Mouse (Mus musculus) stomach, embryonic 15.5 days (tissue): ENCODE results near the gene Slc37a1. TPM values are rescaled to one million over a fixed set of nuclear protein-coding genes. Genes with fewer than 3 reads are reported as not detected.
"Not testable (repeated sequence)": the region's sequence is repeated elsewhere in the genome, so short reads cannot be mapped to it uniquely, and the experiment has no call there.

Experiments
- ATAC-seq: fragments of 200-750 bp; cut with Nextera tagmentation; 2 replicates; pipeline ENCODE4 v1.8.0; 2017; ENCODE audit warnings: low read depth, moderate number of reproducible peaks, moderate TSS enrichment; ENCODE audit not compliant: insufficient read depth, low FRiP score
- H3K27ac ChIP-seq: fragments of 300-500 bp; sonication (generic); 2 replicates; pipeline ENCODE4 v1.5.1; 2015; ENCODE audit warnings: mild to moderate bottlenecking, inconsistent platforms
- H3K27me3 ChIP-seq: fragments of 300-500 bp; sonication (generic); replicated peaks from 2 replicates; pipeline ENCODE4 v1.6.1; 2015; ENCODE audit warnings: inconsistent platforms
- H3K36me3 ChIP-seq: fragments of 300-500 bp; sonication (generic); 2 replicates; pipeline ENCODE4 v1.6.1; 2015; ENCODE audit warnings: inconsistent platforms
- H3K4me1 ChIP-seq: fragments of 300-500 bp; sonication (generic); 2 replicates; pipeline ENCODE4 v1.6.1; 2015; ENCODE audit warnings: inconsistent platforms
- H3K4me2 ChIP-seq: fragments of 300-500 bp; sonication (generic); 2 replicates; pipeline ENCODE4 v1.6.1; 2015; ENCODE audit warnings: mild to moderate bottlenecking, inconsistent platforms
- H3K4me3 ChIP-seq: fragments of 300-500 bp; sonication (generic); replicated peaks from 2 replicates; pipeline ENCODE4 v1.5.1; 2015; ENCODE audit warnings: inconsistent platforms
- H3K9ac ChIP-seq: fragments of 300-500 bp; sonication (generic); 2 replicates; pipeline ENCODE4 v1.6.1; 2015; ENCODE audit warnings: inconsistent platforms
- H3K9me3 ChIP-seq: fragments of 300-500 bp; sonication (generic); 2 replicates; pipeline ENCODE4 v1.6.1; 2016; ENCODE audit warnings: inconsistent platforms
- WGBS: fragments of 180-500 bp; shearing (Covaris S2); methylation state at CpG from one replicate; pipeline ENCODE4 v1.1.7; 2015; 5-methylcytosine and 5-hydroxymethylcytosine counted together
- polyA plus RNA-seq: library from polyadenylated mRNA; unstranded; fragments of >200 nt; fragmentation: Nextera tagmentation; extraction: Ambion mirVana; gene quantifications from 2 replicates; pipeline ENCODE4 v1.2.1, GENCODE M21; 2015

Gene Slc37a1
- polyA plus RNA-seq, 1 experiment from 2014 or later: 14.9 TPM

DNA sequence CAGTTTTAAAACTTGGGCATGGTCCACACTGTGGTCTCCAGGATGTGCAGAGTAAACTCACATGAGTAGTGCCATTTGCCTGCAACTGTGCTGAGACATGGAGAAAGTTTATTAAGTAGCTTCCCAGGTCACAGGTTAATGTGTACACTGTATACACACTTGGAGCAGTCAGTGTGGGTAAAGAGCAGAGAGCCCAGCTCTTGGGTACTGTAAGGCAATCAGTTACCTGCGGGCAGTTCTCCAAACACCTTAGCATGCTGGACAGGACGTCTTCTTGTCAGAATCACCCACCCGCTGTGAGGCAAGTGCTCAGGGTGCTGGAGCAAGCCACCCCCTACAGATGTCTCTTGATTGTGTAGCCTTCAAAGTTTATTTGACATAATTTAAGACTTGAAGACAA, 58.2 kb downstream of the Slc37a1 start:
- Histone ChIP-seq H3K4me3 (no peak overlapping the region), H3K4me2 (no peak overlapping the region), H3K9me3 (no peaks in the 10 kb centered on the region), H3K36me3 (no peaks in the 10 kb centered on the region), H3K27me3 (no peaks in the 10 kb centered on the region), H3K27ac (no peak overlapping the region), H3K4me1 (0 out of 2 replicates have a peak, but pooled peaks cover 3% of the 10 kb centered on the region), H3K9ac (no peak overlapping the region)
- 62% methylated on average over 3 of the region's 3 CpGs for WGBS
- no peak for ATAC-seq

DNA sequence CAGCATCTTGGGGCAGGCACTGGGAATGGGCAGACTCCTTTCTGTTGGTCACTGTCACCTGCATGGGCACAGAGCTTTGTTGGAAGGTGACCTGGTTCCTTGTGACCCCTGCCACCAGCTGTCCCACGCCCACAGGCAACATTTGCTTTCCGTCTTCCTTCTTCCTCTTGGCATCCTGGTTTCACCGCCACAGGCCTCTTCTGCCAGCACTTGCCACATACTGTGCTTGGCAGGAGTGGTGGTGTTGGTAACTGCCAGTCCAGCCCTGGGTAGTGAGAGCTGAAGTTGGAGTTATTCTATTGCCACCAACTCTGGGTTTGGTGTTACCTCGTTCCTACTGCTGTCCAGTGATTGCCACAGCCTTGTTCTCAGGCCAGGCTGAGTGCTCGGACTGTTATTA, 61.5 kb downstream of the Slc37a1 start:
- Histone ChIP-seq H3K36me3 (no peaks in the 10 kb centered on the region), H3K27ac (no peak overlapping the region), H3K4me1 (0 out of 2 replicates have a peak, but pooled peaks cover 3% of the 10 kb centered on the region), H3K4me2 (no peak overlapping the region), H3K27me3 (no peaks in the 10 kb centered on the region), H3K9ac (no peak overlapping the region), H3K4me3 (no peak overlapping the region), H3K9me3 (no peaks in the 10 kb centered on the region)
- WGBS: 89% methylated on average over 5 of the region's 5 CpGs
- ATAC-seq: no peak

DNA sequence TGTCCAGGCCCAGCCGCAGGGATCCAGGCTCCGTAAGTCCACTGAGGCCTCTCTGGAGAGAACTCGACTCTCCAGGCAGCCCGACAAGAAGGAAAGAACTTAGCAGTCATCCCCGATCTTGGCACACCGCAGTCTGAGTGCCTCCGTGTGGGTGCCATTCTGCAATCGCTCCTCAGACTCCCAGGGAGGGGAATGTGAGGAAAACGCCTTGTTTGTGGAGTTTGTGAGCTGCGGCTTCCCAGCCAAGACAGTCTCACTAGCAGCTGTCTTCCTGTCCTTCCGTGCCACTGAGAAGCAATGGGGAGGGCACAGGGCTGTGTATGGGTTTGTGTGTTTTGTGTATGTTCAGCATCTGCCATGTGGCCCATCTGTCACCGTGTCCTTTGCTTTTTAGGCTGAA, 62.8 kb downstream of the Slc37a1 start:
- no peak overlapping the region for H3K27ac ChIP-seq
- H3K27me3 ChIP-seq: no peaks in the 10 kb centered on the region
- no peak overlapping the region for H3K4me3 ChIP-seq
- H3K4me2 ChIP-seq: no peak overlapping the region
- ATAC-seq: no peak
- H3K9me3 ChIP-seq: no peaks in the 10 kb centered on the region
- H3K9ac ChIP-seq: no peak overlapping the region
- H3K36me3 ChIP-seq: no peaks in the 10 kb centered on the region
- WGBS: 80% methylated on average over 12 of the region's 12 CpGs
- 0 out of 2 replicates have a peak, but pooled peaks cover 3% of the 10 kb centered on the region for H3K4me1 ChIP-seq

DNA sequence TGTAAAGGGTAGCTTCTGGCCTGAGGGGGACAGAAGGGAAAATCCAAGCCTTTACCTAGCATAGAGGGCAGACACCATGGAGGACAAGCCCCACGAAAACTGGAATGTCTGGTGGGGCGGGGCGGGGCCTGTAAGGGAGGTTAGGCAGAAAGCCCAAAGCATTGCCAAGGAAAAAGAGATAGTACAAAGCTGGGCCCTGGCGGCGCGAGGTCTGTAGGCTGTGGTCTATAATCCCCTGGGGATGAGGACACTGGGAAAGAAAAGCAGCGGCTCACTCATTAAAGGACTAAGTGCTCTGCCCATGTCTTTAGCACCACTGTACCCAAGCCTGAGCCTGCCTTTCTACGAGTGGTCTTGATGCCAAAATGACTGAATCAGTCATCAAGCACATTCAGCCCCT, 65.4 kb downstream of the Slc37a1 start:
- H3K36me3 ChIP-seq: no peaks in the 10 kb centered on the region
- H3K9me3 ChIP-seq: no peaks in the 10 kb centered on the region
- H3K4me2 ChIP-seq: no peak overlapping the region
- no peak overlapping the region for H3K27ac ChIP-seq
- H3K4me3 ChIP-seq: no peak overlapping the region
- H3K27me3 ChIP-seq: no peaks in the 10 kb centered on the region
- ATAC-seq: no peak
- no peak overlapping the region for H3K9ac ChIP-seq
- H3K4me1 ChIP-seq: 0 out of 2 replicates have a peak, but pooled peaks cover 3% of the 10 kb centered on the region
- 71% methylated on average over 8 of the region's 8 CpGs for WGBS

DNA sequence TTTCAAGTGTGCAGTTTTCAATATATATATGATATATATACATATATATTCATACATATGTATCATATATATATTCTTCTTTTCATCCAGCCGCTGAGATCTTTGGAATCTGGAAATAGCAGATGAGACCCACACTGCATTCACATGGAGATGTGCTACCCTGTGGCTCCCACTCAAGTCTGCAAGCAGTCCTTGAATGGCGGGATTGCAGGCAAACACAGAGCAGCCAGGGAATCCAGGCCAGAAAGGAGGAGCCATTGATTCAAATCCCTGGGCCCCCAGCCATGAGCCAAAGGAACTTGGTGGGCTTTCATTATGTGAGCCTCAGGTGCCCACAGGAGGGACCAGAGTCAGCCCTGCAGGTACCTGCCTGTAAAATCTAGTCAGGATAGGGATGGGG, 66.7 kb downstream of the Slc37a1 start:
- no peak for ATAC-seq
- H3K9me3 ChIP-seq: no peaks in the 10 kb centered on the region
- WGBS: 82% methylated on average over 2 of the region's 2 CpGs
- H3K4me2 ChIP-seq: no peak overlapping the region
- 0 out of 2 replicates have a peak, but pooled peaks cover 3% of the 10 kb centered on the region for H3K4me1 ChIP-seq
- H3K9ac ChIP-seq: no peak overlapping the region
- no peaks in the 10 kb centered on the region for H3K36me3 ChIP-seq
- H3K27ac ChIP-seq: no peak overlapping the region
- no peaks in the 10 kb centered on the region for H3K27me3 ChIP-seq
- H3K4me3 ChIP-seq: no peak overlapping the region

DNA sequence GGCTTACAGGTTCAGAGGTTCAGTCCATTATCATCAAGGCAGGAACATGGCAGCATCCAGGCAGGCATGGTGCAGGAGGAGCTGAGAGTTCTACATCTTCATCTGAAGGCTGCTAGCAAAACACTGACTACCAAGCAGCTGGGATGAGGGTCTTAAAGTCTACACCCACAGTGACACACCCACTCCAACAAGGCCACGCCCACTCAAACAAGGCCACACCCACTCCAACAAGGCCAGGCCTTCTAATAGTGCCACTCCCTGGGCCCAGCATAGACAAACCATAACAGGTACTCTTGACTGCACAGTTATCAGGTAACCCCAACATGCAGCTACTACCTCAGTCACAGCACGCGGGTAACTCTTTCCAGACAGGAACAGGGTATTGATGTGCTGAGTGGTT, 68.1 kb downstream of the Slc37a1 start:
- not testable (repeated sequence) for H3K4me3 ChIP-seq, H3K27me3 ChIP-seq, H3K27ac ChIP-seq, H3K36me3 ChIP-seq, H3K4me2 ChIP-seq, H3K9ac ChIP-seq, ATAC-seq, H3K4me1 ChIP-seq, H3K9me3 ChIP-seq
- WGBS: 70% methylated on average over 3 of the region's 3 CpGs

DNA sequence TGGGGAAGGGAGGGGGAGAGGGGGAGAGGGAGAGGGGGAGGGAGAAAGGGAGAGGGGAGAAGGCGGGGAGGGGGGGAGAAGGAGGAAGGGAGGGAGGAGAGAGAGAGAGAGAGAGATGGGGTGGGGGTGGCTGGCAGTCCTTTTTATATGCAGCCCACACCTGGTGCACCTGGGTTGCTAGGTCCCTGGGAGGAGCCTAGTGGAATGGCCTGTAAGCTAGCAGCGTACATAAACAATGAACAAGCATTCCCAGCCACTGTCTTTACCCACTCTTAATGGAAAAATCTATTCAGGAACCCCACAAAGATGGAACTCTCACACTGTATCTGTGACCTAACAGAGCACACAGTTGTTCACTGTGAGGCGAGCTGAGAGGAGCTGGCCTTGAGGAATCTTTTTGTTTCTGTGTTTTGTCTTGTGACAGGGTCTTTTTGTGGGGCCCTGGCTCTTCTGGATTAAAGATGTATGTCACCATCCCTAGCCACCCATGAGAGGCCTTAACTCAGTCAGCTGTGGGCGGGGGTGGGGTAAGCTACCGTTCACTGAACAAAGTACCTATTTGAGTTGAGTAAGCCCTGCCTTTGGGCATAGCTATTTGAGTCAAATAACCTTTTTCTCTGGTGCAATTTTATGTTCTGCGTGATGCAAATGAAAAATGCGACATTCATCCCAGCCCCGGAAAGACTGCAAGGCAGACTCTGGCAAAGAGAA, 69.4 kb downstream of the Slc37a1 start:
- WGBS: 37% methylated on average over 8 of the region's 8 CpGs
- H3K9ac ChIP-seq: no peak overlapping the region
- H3K4me2 ChIP-seq: no peak overlapping the region
- no peak overlapping the region for H3K27ac ChIP-seq
- no peaks in the 10 kb centered on the region for H3K4me1 ChIP-seq
- no peak overlapping the region for H3K4me3 ChIP-seq
- no peaks in the 10 kb centered on the region for H3K27me3 ChIP-seq
- ATAC-seq: no peak
- H3K36me3 ChIP-seq: no peaks in the 10 kb centered on the region
- H3K9me3 ChIP-seq: no peaks in the 10 kb centered on the region

DNA sequence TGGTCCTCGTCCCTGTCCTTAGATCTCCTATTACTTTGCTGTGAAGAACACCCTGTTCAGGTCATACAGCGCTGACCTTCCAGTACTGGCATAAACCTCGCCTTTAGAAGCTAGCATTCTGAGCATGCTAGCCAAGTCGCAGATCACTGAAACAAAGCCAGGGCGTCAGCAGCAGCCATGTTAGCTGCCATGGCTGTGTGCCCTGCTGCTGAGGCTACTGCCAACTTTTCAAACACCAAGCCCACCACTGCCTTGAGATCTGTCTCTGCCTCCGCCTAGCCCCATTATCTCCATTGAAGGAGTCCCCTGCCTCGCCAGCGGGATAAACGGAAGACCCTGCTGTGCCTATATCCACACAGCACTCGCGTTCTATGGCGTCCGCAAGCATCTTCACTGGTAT, 74.0 kb downstream of the Slc37a1 start:
- Histone ChIP-seq H3K36me3 (no peaks in the 10 kb centered on the region), H3K4me1 (no peaks in the 10 kb centered on the region), H3K27ac (no peak overlapping the region), H3K27me3 (no peaks in the 10 kb centered on the region), H3K9ac (no peak overlapping the region), H3K4me3 (no peak overlapping the region), H3K4me2 (no peak overlapping the region), H3K9me3 (no peaks in the 10 kb centered on the region)
- 81% methylated on average over 13 of the region's 13 CpGs for WGBS
- no peak for ATAC-seq

DNA sequence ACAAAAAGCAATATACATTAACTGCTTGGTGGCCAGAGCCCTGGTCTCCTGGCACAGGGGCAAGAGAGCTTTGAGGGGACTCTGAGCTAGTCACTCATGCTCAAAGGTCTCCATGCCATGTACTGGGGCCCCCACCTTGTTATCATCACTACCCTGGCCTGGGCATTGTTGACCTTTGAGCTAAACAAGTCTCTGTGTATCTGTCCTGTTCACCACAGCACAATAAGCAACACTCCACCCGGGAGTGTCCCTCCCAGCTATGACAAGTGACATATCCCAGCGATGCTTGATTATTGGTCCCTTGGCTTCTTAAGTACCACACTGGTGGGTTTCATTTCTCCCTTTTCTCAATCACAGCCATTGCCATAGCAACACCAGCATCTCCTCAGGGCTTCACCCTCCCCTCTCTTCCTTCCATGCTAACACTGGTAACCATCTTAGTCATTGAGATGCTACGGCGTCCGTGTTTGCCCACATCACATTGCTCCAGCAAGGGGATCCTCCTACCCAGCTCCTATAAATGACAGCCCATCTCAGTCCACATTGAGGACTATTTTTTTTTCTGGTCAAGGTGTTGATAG, 79.1 kb downstream of the Slc37a1 start:
- no peak overlapping the region for H3K4me3 ChIP-seq
- H3K27ac ChIP-seq: no peak overlapping the region
- H3K4me2 ChIP-seq: no peak overlapping the region
- H3K4me1 ChIP-seq: no peaks in the 10 kb centered on the region
- H3K27me3 ChIP-seq: no peaks in the 10 kb centered on the region
- no peaks in the 10 kb centered on the region for H3K36me3 ChIP-seq
- H3K9ac ChIP-seq: no peak overlapping the region
- WGBS: 78% methylated on average over 5 of the region's 5 CpGs
- ATAC-seq: no peak
- no peaks in the 10 kb centered on the region for H3K9me3 ChIP-seq

DNA sequence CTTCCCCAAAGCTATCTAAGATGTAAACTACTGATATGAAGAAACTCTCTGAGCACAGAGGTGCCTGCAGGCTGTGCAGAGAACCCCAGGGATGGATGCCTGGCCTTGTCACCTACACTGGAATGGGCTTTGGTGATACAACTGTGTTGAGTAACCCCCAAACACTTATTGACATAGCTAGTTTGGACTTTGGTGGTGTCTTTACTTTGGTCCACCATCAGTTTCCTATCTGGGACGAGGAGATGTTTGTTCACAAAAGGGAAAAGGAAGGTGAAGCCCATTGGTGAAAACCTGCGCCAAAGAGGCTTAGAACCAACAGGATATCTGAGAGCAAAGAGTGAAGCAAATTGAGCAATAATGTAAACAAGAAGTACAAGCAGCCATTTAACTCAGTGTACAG, 83.6 kb downstream of the Slc37a1 start:
- Histone ChIP-seq H3K36me3 (no peaks in the 10 kb centered on the region), H3K27ac (no peak overlapping the region), H3K9me3 (no peaks in the 10 kb centered on the region), H3K4me1 (no peaks in the 10 kb centered on the region), H3K4me3 (no peak overlapping the region), H3K4me2 (no peak overlapping the region), H3K27me3 (no peaks in the 10 kb centered on the region), H3K9ac (no peak overlapping the region)
- WGBS: 68% methylated on average over 2 of the region's 2 CpGs
- no peak for ATAC-seq

DNA sequence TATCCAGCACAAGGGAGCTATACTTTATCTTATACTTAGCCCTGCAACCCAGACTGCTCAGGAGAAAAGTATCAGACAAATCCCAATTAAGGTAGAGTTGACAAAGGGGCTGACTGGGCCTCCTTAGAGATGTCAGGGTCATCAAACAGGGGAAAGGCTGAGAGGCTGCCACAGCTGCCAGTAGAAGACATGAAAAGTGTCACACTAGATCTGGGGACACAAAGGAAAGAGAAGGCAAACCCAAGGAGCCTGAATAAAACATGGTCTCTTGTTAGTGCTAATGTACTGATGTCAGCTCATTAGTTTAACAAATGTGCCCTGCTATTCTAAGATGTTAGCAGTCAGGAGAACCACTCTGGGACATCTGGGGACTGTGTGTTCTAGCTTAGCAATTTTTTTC, 84.3 kb downstream of the Slc37a1 start:
- no peak overlapping the region for H3K27ac ChIP-seq
- no peak overlapping the region for H3K4me3 ChIP-seq
- ATAC-seq: no peak
- H3K9ac ChIP-seq: no peak overlapping the region
- no peak overlapping the region for H3K4me2 ChIP-seq
- no peaks in the 10 kb centered on the region for H3K36me3 ChIP-seq
- H3K4me1 ChIP-seq: no peaks in the 10 kb centered on the region
- H3K9me3 ChIP-seq: no peaks in the 10 kb centered on the region
- no peaks in the 10 kb centered on the region for H3K27me3 ChIP-seq

DNA sequence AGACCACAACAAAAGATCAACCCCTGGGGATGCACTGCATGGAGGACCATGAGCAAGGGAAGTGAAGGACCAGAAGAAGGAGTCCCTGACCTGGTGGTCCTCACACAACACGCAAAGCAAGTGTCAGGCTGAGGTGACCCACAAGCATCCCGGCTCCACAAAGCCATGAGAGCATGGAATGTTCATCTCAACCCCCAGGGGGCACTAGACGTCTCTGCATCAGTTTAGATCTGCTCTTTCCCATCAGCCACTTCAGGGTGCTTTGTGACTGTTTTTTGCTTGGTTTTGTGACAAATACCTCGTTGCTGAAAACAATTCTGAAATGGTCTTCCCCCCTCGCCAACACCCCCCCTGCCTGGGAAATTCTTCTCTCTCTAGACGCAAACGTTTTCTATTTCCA, 91.4 kb downstream of the Slc37a1 start:
- WGBS: 12% methylated on average over 7 of the region's 7 CpGs
- H3K9me3 ChIP-seq: no peaks in the 10 kb centered on the region
- no peak overlapping the region for H3K4me3 ChIP-seq
- no peak overlapping the region for H3K9ac ChIP-seq
- H3K4me1 ChIP-seq: peaks cover 2% of the 10 kb centered on the region; the same call in 1 of the 2 replicates
- ATAC-seq: no peak
- no peak overlapping the region for H3K27ac ChIP-seq
- no peaks in the 10 kb centered on the region for H3K27me3 ChIP-seq
- no peak overlapping the region for H3K4me2 ChIP-seq
- no peaks in the 10 kb centered on the region for H3K36me3 ChIP-seq
